Comparison of ENCODE assay signal across 8 mouse cellular contexts in genomic region chr1:33684459-33684858, GRCm38 (mm10). TPM values are rescaled to one million over a fixed set of nuclear protein-coding genes. Genes with fewer than 3 reads are reported as not detected.
DNase-seq lines count a peak whose midpoint lies in the region.

No protein-coding gene starts in this region.

- DNase-seq in gastrocnemius, adult 18-20 months (ENCODE audit: low spot score) = peak; percentile 15
- DNase-seq in gastrocnemius, postnatal 10 days = no peak
- peak; percentile 16 for DNase-seq in urinary bladder, postnatal 14 days (ENCODE audit: low spot score)
- DNase-seq in urinary bladder, adult 2 months (ENCODE audit: low spot score) = no peak
- DNase-seq in heart, postnatal 4 days = peak; percentile 28
- DNase-seq in natural killer cell, adult 2 months (ENCODE audit: low spot score in 2 of 2) = peak; percentile 2 to 19
- no peak for DNase-seq in right cerebral cortex, postnatal 14 days
- DNase-seq in right cerebral cortex, postnatal 4 days = no peak

RNA-seq across cellular contexts. Expression of gene Prim2, which starts 14.9 kb away (rescaled TPM):
- total RNA-seq in gastrocnemius, adult 18-20 months (2021) = 1 to 10 TPM; 1.0 to 1.2 TPM
- total RNA-seq in gastrocnemius, postnatal 10 days (2021) = 1 to 10 TPM; 4.2 to 5.5 TPM
- 9.0 and 10.8 TPM in 2 replicates for polyA plus RNA-seq in urinary bladder, adult 2 months (2012; rRNA removed)
- 10 to 100 TPM; 10.1 to 10.6 TPM for total RNA-seq in heart, postnatal 4 days (2021)

RNA-seq across cellular contexts. Expression of gene Rab23, which starts 35.2 kb away (rescaled TPM):
- 1 to 10 TPM; 4.7 to 4.8 TPM for total RNA-seq in gastrocnemius, adult 18-20 months (2021)
- total RNA-seq in gastrocnemius, postnatal 10 days (2021) = 10 to 100 TPM in 1 of 2 experiments, 1 to 10 TPM in 1; 8.1 to 14.4 TPM
- polyA plus RNA-seq in urinary bladder, adult 2 months (2012; rRNA removed) = 14.6 and 18.3 TPM in 2 replicates
- total RNA-seq in heart, postnatal 4 days (2021) = 10 to 100 TPM; 19.0 to 19.6 TPM

Comparison
In these comparisons a context has a peak if more than half of its experiments do, and no peak if none do; other contexts are left out.
1. DNase-seq: peak in gastrocnemius, adult 18-20 months (single experiment), urinary bladder, postnatal 14 days (single experiment), heart, postnatal 4 days (single experiment) and natural killer cell, adult 2 months (2 of 2); none in gastrocnemius, postnatal 10 days (single experiment), urinary bladder, adult 2 months (single experiment), right cerebral cortex, postnatal 14 days (single experiment) and right cerebral cortex, postnatal 4 days (single experiment).